Mouse (Mus musculus) stomach, embryonic 16.5 days (tissue): ENCODE measurements around the gene Slc36a2. TPM values are rescaled to one million over a fixed set of nuclear protein-coding genes. Genes with fewer than 3 reads are reported as not detected.

ENCODE experiments used
- ATAC-seq: fragments of 200-750 bp; cut with Nextera tagmentation; 2 replicates; pipeline ENCODE4 v1.8.0; 2017; ENCODE audit warnings: moderate number of reproducible peaks, moderate TSS enrichment; ENCODE audit not compliant: insufficient read depth, low FRiP score
- H3K27ac ChIP-seq: fragments of 300-500 bp; sonication (generic); 2 replicates; pipeline ENCODE4 v1.5.1; 2014; ENCODE audit warnings: low read length
- H3K27me3 ChIP-seq: fragments of 300-500 bp; sonication (generic); 2 replicates; pipeline ENCODE4 v1.6.1; 2014; ENCODE audit warnings: low read length, control low read depth, mixed read lengths; ENCODE audit not compliant: control insufficient read depth, insufficient read depth
- H3K36me3 ChIP-seq: fragments of 300-500 bp; sonication (generic); 2 replicates; pipeline ENCODE4 v1.6.1; 2014; ENCODE audit warnings: low read length; ENCODE audit not compliant: control insufficient read depth, insufficient read depth
- H3K4me1 ChIP-seq: fragments of 300-500 bp; sonication (generic); 2 replicates; pipeline ENCODE4 v1.6.1; 2014; ENCODE audit warnings: low read length, control low read depth, mixed read lengths; ENCODE audit not compliant: control insufficient read depth, insufficient read depth
- H3K4me2 ChIP-seq: fragments of 300-500 bp; sonication (generic); 2 replicates; pipeline ENCODE4 v1.6.1; 2014; ENCODE audit warnings: low read depth, low read length, mixed read lengths
- H3K4me3 ChIP-seq: fragments of 300-500 bp; sonication (generic); replicated peaks from 2 replicates; pipeline ENCODE4 v1.5.1; 2014; ENCODE audit warnings: mild to moderate bottlenecking, low read length
- H3K9ac ChIP-seq: fragments of 300-500 bp; sonication (generic); 2 replicates; pipeline ENCODE4 v1.6.1; 2014; ENCODE audit warnings: low read length
- H3K9me3 ChIP-seq: fragments of 300-500 bp; sonication (generic); replicated peaks from 2 replicates; pipeline ENCODE4 v1.6.1; 2016; ENCODE audit warnings: low read length, control low read depth; ENCODE audit not compliant: control insufficient read depth
- WGBS: fragments of 180-500 bp; shearing (Covaris S2); extraction: QIAGEN DNeasy Blood & Tissue Kit; methylation state at CpG from one replicate; pipeline ENCODE4 v1.1.7; 2014; 5-methylcytosine and 5-hydroxymethylcytosine counted together
- polyA plus RNA-seq: library from polyadenylated mRNA; unstranded; fragments of >200 nt; fragmentation: Nextera tagmentation; extraction: Ambion mirVana; gene quantifications from 2 replicates; pipeline ENCODE4 v1.2.1, GENCODE M21; 2015

The Slc36a2 gene
- polyA plus RNA-seq, 1 experiment from 2014 or later = 2.0 TPM

DNA sequence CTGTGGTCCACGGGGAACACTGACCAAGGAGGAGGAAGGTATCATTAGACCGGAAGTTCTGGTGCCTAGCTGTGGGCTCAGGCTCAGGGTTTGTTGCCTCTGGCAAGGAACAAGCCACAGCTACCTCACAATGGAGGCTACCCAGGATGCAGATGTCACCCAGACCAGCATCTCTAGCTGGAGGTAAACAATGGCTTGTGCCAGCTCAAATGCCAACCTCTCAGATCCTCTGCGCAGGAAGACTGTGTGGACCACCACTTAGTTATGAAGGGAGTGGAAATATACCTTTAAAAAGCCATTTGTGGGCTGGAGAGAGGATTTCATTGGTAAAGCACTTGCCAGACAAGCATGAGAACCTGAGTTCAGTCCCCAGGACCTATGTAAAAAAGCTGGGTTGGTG lies 33.3 kb downstream of the Slc36a2 start, which contains the start of gene Slc36a3:
Gene Slc36a3 (minus strand): TSS at position 101 of the 400 bp plus-strand sequence.
- Histone ChIP-seq H3K9ac (no peak within 1 kb of the TSS), H3K27ac (no peak within 1 kb of the TSS), H3K4me3 (no peak within 1 kb of the TSS), H3K4me1 (no peaks in the 10 kb centered on the region), H3K27me3 (no peaks in the 10 kb centered on the region), H3K4me2 (no peak within 1 kb of the TSS), H3K36me3 (no peaks in the 10 kb centered on the region), H3K9me3 (no peaks in the 10 kb centered on the region)
- WGBS = 83% methylated on average over 3 of the region's 3 CpGs
- no peak for ATAC-seq

- 66% methylated on average over 4 of the region's 4 CpGs for WGBS
Measured at GRCm38 (mm10) chr11:55148461-55148860, 36.4 kb downstream of the Slc36a2 start.

GRCm38 (mm10) chr11:55147423-55147822 lies 37.5 kb downstream of the Slc36a2 start:
- WGBS = 56% methylated on average over 6 of the region's 6 CpGs
- Histone ChIP-seq H3K4me3 (no peak overlapping the region), H3K9me3 (no peaks in the 10 kb centered on the region), H3K9ac (no peak overlapping the region), H3K4me1 (no peaks in the 10 kb centered on the region), H3K36me3 (no peaks in the 10 kb centered on the region), H3K4me2 (no peak overlapping the region), H3K27me3 (no peaks in the 10 kb centered on the region), H3K27ac (no peak overlapping the region)
- ATAC-seq = no peak

More at GRCm38 (mm10) chr11:55148461-55148860, 36.4 kb downstream of the Slc36a2 start:
- Histone ChIP-seq H3K27ac (no peak overlapping the region), H3K9ac (no peak overlapping the region), H3K27me3 (no peaks in the 10 kb centered on the region), H3K4me3 (no peak overlapping the region), H3K36me3 (no peaks in the 10 kb centered on the region), H3K4me1 (no peaks in the 10 kb centered on the region), H3K4me2 (no peak overlapping the region), H3K9me3 (no peaks in the 10 kb centered on the region)
- no peak for ATAC-seq

DNA sequence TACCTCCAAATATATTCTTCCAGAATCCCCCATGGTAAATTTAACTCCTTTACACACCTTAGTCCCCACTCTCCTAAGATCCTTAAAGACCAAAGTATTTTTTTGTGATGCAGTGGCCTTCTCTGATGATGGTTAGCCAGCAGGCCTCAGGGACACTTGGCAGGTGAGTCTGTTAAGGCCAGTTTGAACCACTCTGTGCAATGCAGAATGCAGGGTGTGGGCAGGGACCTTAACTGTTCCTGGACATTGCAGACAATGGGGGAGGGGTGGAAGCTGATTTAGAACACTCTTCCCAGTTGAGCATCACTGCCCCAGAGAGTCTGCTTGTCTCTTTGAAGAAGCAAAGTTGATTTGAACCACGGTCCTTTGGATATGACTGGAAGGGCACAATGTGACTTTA lies 38.0 kb downstream of the Slc36a2 start:
- WGBS = 80% methylated on average over 1 of the region's 1 CpGs
- ATAC-seq = no peak

GRCm38 (mm10) chr11:55144011-55144410 lies 40.9 kb downstream of the Slc36a2 start:
- no peak overlapping the region for H3K9ac ChIP-seq
- no peak overlapping the region for H3K4me3 ChIP-seq
- no peaks in the 10 kb centered on the region for H3K9me3 ChIP-seq
- no peak overlapping the region for H3K4me2 ChIP-seq
- H3K27me3 ChIP-seq = no peaks in the 10 kb centered on the region
- 49% methylated on average over 5 of the region's 5 CpGs for WGBS
- no peak for ATAC-seq
- no peak overlapping the region for H3K27ac ChIP-seq
- H3K4me1 ChIP-seq = no peaks in the 10 kb centered on the region
- no peaks in the 10 kb centered on the region for H3K36me3 ChIP-seq

More for the DNA sequence above, 38.0 kb downstream of the Slc36a2 start:
- Histone ChIP-seq H3K4me2 (no peak overlapping the region), H3K36me3 (no peaks in the 10 kb centered on the region), H3K27ac (no peak overlapping the region), H3K9ac (no peak overlapping the region), H3K4me3 (no peak overlapping the region), H3K9me3 (no peaks in the 10 kb centered on the region), H3K4me1 (no peaks in the 10 kb centered on the region), H3K27me3 (no peaks in the 10 kb centered on the region)

DNA sequence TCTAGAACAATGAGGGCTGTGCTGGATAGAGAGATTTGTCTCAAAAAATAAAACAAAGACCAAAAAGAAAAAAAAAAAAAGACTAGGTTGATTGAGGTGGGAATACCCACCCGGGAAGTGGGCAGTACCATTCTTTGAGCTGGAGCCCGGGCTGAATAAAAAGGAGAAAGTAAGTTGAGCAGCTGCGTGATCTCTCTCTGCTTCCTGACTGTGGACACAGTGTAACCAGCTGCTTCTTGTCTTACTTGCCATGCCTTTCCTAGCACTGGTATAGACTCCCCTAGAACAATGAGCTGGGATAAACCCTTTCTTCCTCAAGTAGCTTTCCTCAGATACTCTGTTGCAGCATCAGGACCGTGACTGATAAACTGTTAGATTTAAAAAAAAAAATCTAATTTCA lies 43.4 kb downstream of the Slc36a2 start:
- no peak overlapping the region for H3K27ac ChIP-seq
- no peak overlapping the region for H3K4me3 ChIP-seq

GRCm38 (mm10) chr11:55137646-55138045 lies 47.2 kb downstream of the Slc36a2 start:
- no peak overlapping the region for H3K4me3 ChIP-seq
- H3K4me1 ChIP-seq = no peaks in the 10 kb centered on the region
- H3K27ac ChIP-seq = no peak overlapping the region
- no peaks in the 10 kb centered on the region for H3K9me3 ChIP-seq
- no peak for ATAC-seq
- no peaks in the 10 kb centered on the region for H3K27me3 ChIP-seq
- H3K36me3 ChIP-seq = no peaks in the 10 kb centered on the region
- no peak overlapping the region for H3K4me2 ChIP-seq
- H3K9ac ChIP-seq = no peak overlapping the region

More for the DNA sequence above, 43.4 kb downstream of the Slc36a2 start:
- no peaks in the 10 kb centered on the region for H3K4me1 ChIP-seq
- no peaks in the 10 kb centered on the region for H3K36me3 ChIP-seq
- no peaks in the 10 kb centered on the region for H3K27me3 ChIP-seq
- 81% methylated on average over 4 of the region's 4 CpGs for WGBS
- H3K9ac ChIP-seq = no peak overlapping the region
- no peak for ATAC-seq
- H3K4me2 ChIP-seq = no peak overlapping the region
- H3K9me3 ChIP-seq = no peaks in the 10 kb centered on the region

- Histone ChIP-seq H3K4me1 (no peaks in the 10 kb centered on the region), H3K27me3 (no peaks in the 10 kb centered on the region), H3K9ac (no peak overlapping the region), H3K4me2 (no peak overlapping the region), H3K4me3 (no peak overlapping the region), H3K27ac (no peak overlapping the region), H3K36me3 (no peaks in the 10 kb centered on the region), H3K9me3 (no peaks in the 10 kb centered on the region)
- WGBS = 70% methylated on average over 15 of the region's 15 CpGs
- no peak for ATAC-seq
Measured at GRCm38 (mm10) chr11:55136770-55137547, 47.9 kb downstream of the Slc36a2 start.

DNA sequence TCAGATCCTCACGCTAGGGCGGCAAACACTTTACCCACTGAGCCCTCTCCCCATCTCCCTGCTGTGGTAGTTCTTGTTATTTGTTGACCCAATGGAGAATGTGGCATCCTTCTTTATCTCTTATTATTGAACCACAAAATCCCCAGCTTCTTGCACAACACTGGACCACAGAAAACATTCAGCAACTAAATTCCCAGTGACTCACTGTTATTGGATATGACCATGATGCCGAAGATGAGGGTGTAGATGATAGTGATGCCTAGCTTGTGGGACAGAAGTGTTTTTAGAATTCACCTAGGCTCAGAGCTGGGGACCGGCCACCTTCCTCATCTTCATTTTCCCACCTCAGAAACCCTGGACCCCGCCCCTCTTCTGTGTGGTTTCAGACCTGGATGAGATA lies 50.0 kb downstream of the Slc36a2 start:
- no peaks in the 10 kb centered on the region for H3K27me3 ChIP-seq
- 86% methylated on average over 5 of the region's 5 CpGs for WGBS
- H3K4me1 ChIP-seq = no peaks in the 10 kb centered on the region
- no peak overlapping the region for H3K9ac ChIP-seq
- H3K27ac ChIP-seq = no peak overlapping the region
- no peak overlapping the region for H3K4me3 ChIP-seq
- no peaks in the 10 kb centered on the region for H3K36me3 ChIP-seq
- H3K4me2 ChIP-seq = no peak overlapping the region
- H3K9me3 ChIP-seq = no peaks in the 10 kb centered on the region
- ATAC-seq = no peak
